ENCODE assay signal across 8 mouse cellular contexts in the genomic region with DNA sequence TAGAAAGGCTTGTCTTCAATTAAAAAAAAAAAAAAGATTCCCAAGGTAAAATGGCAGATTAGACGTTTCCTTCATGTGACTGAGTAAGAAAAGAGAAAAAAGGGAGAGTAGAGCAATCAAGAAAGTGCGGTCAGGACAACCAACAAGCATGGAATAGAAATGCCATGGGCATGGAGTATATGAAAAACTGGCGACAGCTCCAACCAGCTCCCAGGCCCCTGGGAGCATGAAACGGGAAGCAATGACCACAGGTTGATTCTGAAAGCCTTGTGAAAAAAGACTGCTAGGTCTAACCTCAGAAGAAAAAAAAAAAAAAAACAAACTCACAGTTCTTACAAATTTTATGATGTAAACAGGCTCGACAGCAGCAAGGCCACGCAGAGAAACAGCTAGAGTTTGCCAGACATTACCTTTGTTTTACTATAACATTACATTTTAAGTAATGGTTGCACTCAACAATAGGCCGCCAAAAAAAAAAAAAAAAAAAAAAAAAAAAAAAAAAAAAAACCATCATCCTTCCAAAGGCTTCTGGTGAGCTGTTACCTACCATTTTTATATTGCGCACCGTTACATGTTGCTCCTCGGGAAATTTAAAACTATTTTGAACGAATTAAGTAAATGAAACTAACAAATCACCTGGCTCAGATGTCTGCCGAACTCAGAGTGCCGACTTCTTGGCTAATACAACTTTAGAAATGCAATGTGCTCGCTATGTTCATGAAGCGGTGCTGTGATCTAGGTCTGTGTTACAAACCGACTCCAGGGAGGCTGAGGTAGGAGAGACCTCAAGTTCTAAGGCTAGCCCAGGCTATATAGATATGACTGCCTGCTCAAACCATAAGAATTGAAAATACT. TPM values are rescaled to one million over a fixed set of nuclear protein-coding genes. Genes with fewer than 3 reads are reported as not detected.
DNase-seq lines count a peak whose midpoint lies in the region; ATAC-seq and TF ChIP-seq lines count a peak whose summit lies in the region.

No protein-coding gene starts in this region.

- H3ac ChIP-seq in C2C12 (ENCODE audit: control insufficient read depth, insufficient read length, low read depth), result peak overlapping the region; percentile 24

- ATAC-seq in frontal cortex, adult (ENCODE audit: low TSS enrichment), result peak; percentile 38
- no peak for ATAC-seq in intestine, embryonic 14.5 days (replicated peaks; ENCODE audit: low FRiP score, low TSS enrichment, low read depth)

- DNase-seq in frontal cortex, postnatal 14 days (ENCODE audit: low spot score in 2 of 2), result no peak
- DNase-seq in embryonic facial prominence, embryonic 10.5 days (ENCODE audit: low spot score), result peak; percentile 19
- no peak for DNase-seq in intestine, embryonic 14.5 days (ENCODE audit: low spot score)
- DNase-seq in naive thymus-derived CD4-positive, alpha-beta T cell, adult 2 months (ENCODE audit: low read depth), result peak; percentile 58
- no peak for DNase-seq in gastrocnemius, postnatal 25 days
- DNase-seq in thymus, adult 2 months, result no peak

- H3K9me3 ChIP-seq in embryonic facial prominence, embryonic 10.5 days, result no peaks in the 10 kb centered on the region
- H3K9me3 ChIP-seq in intestine, embryonic 14.5 days (ENCODE audit: control insufficient read depth, low read length), result no peaks in the 10 kb centered on the region

- TF ChIP-seq CTCF in C2C12 (IDR thresholded peaks at IDR 0.05; ENCODE audit: control insufficient read depth, insufficient read depth, insufficient read length), result no peak
- no peak for TF ChIP-seq CTCF in thymus, adult 2 months (IDR thresholded peaks at IDR 0.05; ENCODE audit: borderline replicate concordance, control insufficient read depth, extremely low read depth, insufficient read depth, low read length, poor library complexity)

- 34% methylated on average over 16 of the region's 16 CpGs for WGBS in embryonic facial prominence, embryonic 10.5 days
- 31% methylated on average over 16 of the region's 16 CpGs for WGBS in intestine, embryonic 14.5 days
- 14% methylated on average over 16 of the region's 16 CpGs for WGBS in thymus, adult 2 months

- peak overlapping the region; percentile 42 for H3K9ac ChIP-seq in intestine, embryonic 14.5 days (ENCODE audit: low read length)

- no peaks in the 10 kb centered on the region for H3K36me3 ChIP-seq in C2C12 (ENCODE audit: control insufficient read depth, insufficient read depth)
- no peaks in the 10 kb centered on the region for H3K36me3 ChIP-seq in embryonic facial prominence, embryonic 10.5 days (replicated peaks)
- no peaks in the 10 kb centered on the region for H3K36me3 ChIP-seq in intestine, embryonic 14.5 days (ENCODE audit: control insufficient read depth, insufficient read depth, low read length)
- H3K36me3 ChIP-seq in thymus, adult 2 months (ENCODE audit: control insufficient read depth, insufficient read depth, low read length), result no peaks in the 10 kb centered on the region

- peak overlapping the region; percentile 68 for H3K4me2 ChIP-seq in intestine, embryonic 14.5 days (ENCODE audit: low read length)

- H3K27ac ChIP-seq in embryonic facial prominence, embryonic 10.5 days (replicated peaks), result peak overlapping the region; percentile 96; the same call in 1 of the 2 replicates
- H3K27ac ChIP-seq in intestine, embryonic 14.5 days (ENCODE audit: low read depth), result 0 out of 2 replicates have a peak overlapping the region, but pooled peaks have one; percentile 99
- H3K27ac ChIP-seq in thymus, adult 2 months (ENCODE audit: control insufficient read depth, insufficient read depth, low read length), result no peak overlapping the region

- H3K79me3 ChIP-seq in C2C12 (ENCODE audit: low read depth), result no peaks in the 10 kb centered on the region

- no peaks in the 10 kb centered on the region for H3K27me3 ChIP-seq in C2C12 (ENCODE audit: control insufficient read depth, insufficient read depth, insufficient read length)
- no peaks in the 10 kb centered on the region for H3K27me3 ChIP-seq in embryonic facial prominence, embryonic 10.5 days (replicated peaks; ENCODE audit: low read depth, poor library complexity, severe bottlenecking)
- no peaks in the 10 kb centered on the region for H3K27me3 ChIP-seq in intestine, embryonic 14.5 days (replicated peaks; ENCODE audit: control insufficient read depth, insufficient read depth, low read length)
- no peaks in the 10 kb centered on the region for H3K27me3 ChIP-seq in thymus, adult 2 months (ENCODE audit: control insufficient read depth, insufficient read depth, low read length)

- peaks cover 5% of the 10 kb centered on the region for H3K79me2 ChIP-seq in C2C12 (ENCODE audit: control insufficient read depth, insufficient read depth)

- H3K4me3 ChIP-seq in C2C12 (ENCODE audit: insufficient read depth, poor library complexity, severe bottlenecking), result peak overlapping the region; percentile 68
- H3K4me3 ChIP-seq in embryonic facial prominence, embryonic 10.5 days, result peak overlapping the region; percentile 90
- H3K4me3 ChIP-seq in intestine, embryonic 14.5 days (ENCODE audit: low read depth, low read length), result peak overlapping the region; percentile 88
- no peak overlapping the region for H3K4me3 ChIP-seq in thymus, adult 2 months (ENCODE audit: control insufficient read depth, insufficient read depth, low read length)

- H3K4me1 ChIP-seq in embryonic facial prominence, embryonic 10.5 days, result peaks cover 12% of the 10 kb centered on the region
- peaks cover 9% of the 10 kb centered on the region for H3K4me1 ChIP-seq in intestine, embryonic 14.5 days (replicated peaks; ENCODE audit: control insufficient read depth, insufficient read depth, low read length)
- peaks cover 4% of the 10 kb centered on the region; the same call in 1 of the 2 replicates for H3K4me1 ChIP-seq in thymus, adult 2 months (replicated peaks; ENCODE audit: control insufficient read depth, insufficient read depth, low read length)

- no peak for TF ChIP-seq POLR2A in thymus, adult 2 months (IDR thresholded peaks at IDR 0.05; ENCODE audit: control insufficient read depth, extremely low read depth, insufficient read depth, low read length, poor library complexity)

TF ChIP-seq in C2C12, 6 proteins besides CTCF, POLR2A, EP300 and RAD21:
- TF ChIP-seq MYOG (IDR thresholded peaks at IDR 0.05; ENCODE audit: control insufficient read depth, extremely low read depth, insufficient read length) (no peak), CEBPB (IDR thresholded peaks at IDR 0.05; ENCODE audit: low read depth) (no peak), MAX (IDR thresholded peaks at IDR 0.05) (no peak), MYOD1 (IDR thresholded peaks at IDR 0.05; ENCODE audit: control insufficient read depth, insufficient read length, low read depth) (no peak), FOSL1 (IDR thresholded peaks at IDR 0.05; ENCODE audit: insufficient read depth, low read length, poor library complexity, severe bottlenecking) (no peak), USF1 (IDR thresholded peaks at IDR 0.05; ENCODE audit: low read depth) (no peak)

RNA-seq across cellular contexts. Expression of a gene that starts 1.4 kb away (rescaled TPM):
- 4.8 TPM for polyA plus RNA-seq in C2C12 (2012; fragmentation: generic; extraction: Trizol)
- polyA plus RNA-seq in embryonic facial prominence, embryonic 10.5 days (2016; fragmentation: Nextera tagmentation; extraction: Ambion mirVana), result 30.8 and 32.4 TPM in 2 replicates
- 26.9 and 29.0 TPM in 2 replicates for polyA plus RNA-seq in intestine, embryonic 14.5 days (2014; fragmentation: Nextera tagmentation; extraction: Ambion mirVana)
- total RNA-seq in gastrocnemius, postnatal 25 days (2021), result 1 to 10 TPM; 3.6 to 4.2 TPM
- 4.2 and 5.9 TPM in 2 replicates for polyA plus RNA-seq in thymus, adult 2 months (2012; rRNA removed)

Comparison
In these comparisons a context has a peak if more than half of its experiments do, and no peak if none do; other contexts are left out.
1. DNase-seq: peak in embryonic facial prominence, embryonic 10.5 days (single experiment) and naive thymus-derived CD4-positive, alpha-beta T cell, adult 2 months (single experiment); none in frontal cortex, postnatal 14 days (0 of 2), intestine, embryonic 14.5 days (single experiment), gastrocnemius, postnatal 25 days (single experiment) and thymus, adult 2 months (single experiment).